20 mouse cellular contexts compared by ENCODE assay signal in genomic region chr15:12307114-12307513, GRCm38 (mm10). TPM values are rescaled to one million over a fixed set of nuclear protein-coding genes. Genes with fewer than 3 reads are reported as not detected.
DNase-seq lines count a peak whose midpoint lies in the region; ATAC-seq lines count a peak whose summit lies in the region.
"Had no signal": no experiment of that assay in that cellular context is flagged by ENCODE, and none has a peak within 500 bp of the region (broad histone marks: within the 10 kb centered on the region; RNA-seq: fewer than 3 reads in every experiment).

No protein-coding gene starts in this region.

- peaks cover 10% of the 10 kb centered on the region for H3K4me1 ChIP-seq in lung, embryonic 16.5 days (replicated peaks; ENCODE audit: control insufficient read depth, insufficient read depth, low read length)
- no peaks in the 10 kb centered on the region for H3K4me1 ChIP-seq in stomach, embryonic 14.5 days (ENCODE audit: control insufficient read depth, insufficient read depth, low read length)
- no peaks in the 10 kb centered on the region for H3K4me1 ChIP-seq in midbrain, embryonic 10.5 days
- H3K4me1 ChIP-seq: embryonic facial prominence, embryonic 12.5 days; neural tube, embryonic 13.5 days had no signal

- no peaks in the 10 kb centered on the region for H3K9me3 ChIP-seq in lung, embryonic 16.5 days (ENCODE audit: control insufficient read depth, low read length)
- no peaks in the 10 kb centered on the region for H3K9me3 ChIP-seq in stomach, embryonic 14.5 days (ENCODE audit: control insufficient read depth, low read depth, low read length)
- no peaks in the 10 kb centered on the region for H3K9me3 ChIP-seq in midbrain, embryonic 10.5 days (replicated peaks)
- H3K9me3 ChIP-seq: embryonic facial prominence, embryonic 12.5 days; G1E; hindbrain, embryonic 10.5 days; neural tube, embryonic 13.5 days had no signal

- peak; percentile 18; the same call in 1 of the 2 replicates for ATAC-seq in frontal cortex, adult (ENCODE audit: low TSS enrichment)
- ATAC-seq in lung, embryonic 16.5 days (ENCODE audit: low read depth) = no peak
- peak; percentile 28; the same call in 1 of the 2 replicates for ATAC-seq in granulocyte monocyte progenitor cell, adult 5-6 weeks (replicated peaks; ENCODE audit: poor library complexity, severe bottlenecking)
- 0 out of 2 replicates have a peak, but pooled peaks have one; percentile 40 for ATAC-seq in stomach, embryonic 14.5 days (ENCODE audit: insufficient number of reproducible peaks, insufficient read depth, low FRiP score, low read depth)
- ATAC-seq: forebrain, embryonic 16.5 days had no signal

- no peak overlapping the region for H3K4me3 ChIP-seq in lung, embryonic 16.5 days (ENCODE audit: low read length)
- H3K4me3 ChIP-seq in stomach, embryonic 14.5 days (ENCODE audit: low read depth, low read length) = no peak overlapping the region
- H3K4me3 ChIP-seq in midbrain, embryonic 10.5 days = no peak overlapping the region
- H3K4me3 ChIP-seq: embryonic facial prominence, embryonic 12.5 days; hindbrain, embryonic 10.5 days; neural tube, embryonic 13.5 days had no signal

- no peak overlapping the region for H3K9ac ChIP-seq in lung, embryonic 16.5 days (ENCODE audit: low read length)
- no peak overlapping the region for H3K9ac ChIP-seq in stomach, embryonic 14.5 days (replicated peaks; ENCODE audit: low read depth, low read length)
- H3K9ac ChIP-seq: embryonic facial prominence, embryonic 12.5 days; neural tube, embryonic 13.5 days had no signal

- no peaks in the 10 kb centered on the region for H3K36me3 ChIP-seq in lung, embryonic 16.5 days (ENCODE audit: control insufficient read depth, insufficient read depth, low read length)
- no peaks in the 10 kb centered on the region for H3K36me3 ChIP-seq in stomach, embryonic 14.5 days (ENCODE audit: control insufficient read depth, insufficient read depth, low read length)
- no peaks in the 10 kb centered on the region for H3K36me3 ChIP-seq in midbrain, embryonic 10.5 days
- H3K36me3 ChIP-seq: embryonic facial prominence, embryonic 12.5 days; G1E; hindbrain, embryonic 10.5 days; neural tube, embryonic 13.5 days had no signal

- H3K27me3 ChIP-seq in lung, embryonic 16.5 days (ENCODE audit: control insufficient read depth, insufficient read depth, low read depth, low read length) = no peaks in the 10 kb centered on the region
- no peaks in the 10 kb centered on the region for H3K27me3 ChIP-seq in stomach, embryonic 14.5 days (ENCODE audit: control insufficient read depth, insufficient read depth, low read length)
- H3K27me3 ChIP-seq in midbrain, embryonic 10.5 days (ENCODE audit: low read depth, poor library complexity, severe bottlenecking) = no peaks in the 10 kb centered on the region
- H3K27me3 ChIP-seq: embryonic facial prominence, embryonic 12.5 days; neural tube, embryonic 13.5 days had no signal

- 44% methylated on average over 4 of the region's 4 CpGs for WGBS in lung, embryonic 16.5 days
- WGBS in stomach, embryonic 14.5 days = 53% methylated on average over 4 of the region's 4 CpGs
- 79% methylated on average over 4 of the region's 4 CpGs for WGBS in midbrain, embryonic 10.5 days

- H3K27ac ChIP-seq in lung, embryonic 16.5 days (ENCODE audit: low read length) = peak overlapping the region; percentile 6; the same call in 1 of the 2 replicates
- no peak overlapping the region for H3K27ac ChIP-seq in stomach, embryonic 14.5 days (ENCODE audit: low read length)
- no peak overlapping the region for H3K27ac ChIP-seq in midbrain, embryonic 10.5 days (replicated peaks)
- H3K27ac ChIP-seq: embryonic facial prominence, embryonic 12.5 days; hindbrain, embryonic 10.5 days; neural tube, embryonic 13.5 days had no signal

- DNase-seq in frontal cortex, postnatal 14 days (ENCODE audit: low spot score in 2 of 2) = no peak
- no peak for DNase-seq in lung, postnatal 36 days
- no peak for DNase-seq in layer of hippocampus, adult 8-10 months (ENCODE audit: low spot score in 2 of 2)
- no peak for DNase-seq in midbrain, embryonic 10.5 days (ENCODE audit: low spot score)
- DNase-seq: cerebellum, adult 9-10 months; kidney, adult 9 months; kidney, postnatal 36 days; midbrain, embryonic 14.5 days; thymus, adult 2 months had no signal

- H3K4me2 ChIP-seq in lung, embryonic 16.5 days (ENCODE audit: low read depth, low read length) = no peak overlapping the region
- no peak overlapping the region for H3K4me2 ChIP-seq in stomach, embryonic 14.5 days (replicated peaks; ENCODE audit: low read depth, low read length)
- H3K4me2 ChIP-seq: embryonic facial prominence, embryonic 12.5 days; neural tube, embryonic 13.5 days had no signal

RNA-seq across cellular contexts. Expression of gene Golph3, which starts 14.1 kb away (rescaled TPM):
- 71.3 and 72.0 TPM in 2 replicates for polyA plus RNA-seq in lung, embryonic 16.5 days (2015; fragmentation: Nextera tagmentation; extraction: Ambion mirVana)
- total RNA-seq in granulocyte monocyte progenitor cell, adult 5-6 weeks (2014; fragmentation: Nextera tagmentation) = 64.1 and 73.3 TPM in 2 replicates
- 92.7 and 98.3 TPM in 2 replicates for total RNA-seq in granulocyte monocyte progenitor cell, adult 5-6 weeks (2017)
- 101 and 118 TPM in 2 replicates for polyA plus RNA-seq in stomach, embryonic 14.5 days (2014; fragmentation: Nextera tagmentation; extraction: Ambion mirVana)
- 10 to 100 TPM; 80.3 to 88.4 (median 83.4) TPM for total RNA-seq in layer of hippocampus, adult 8-10 months (2022)
- 69.0 and 73.3 TPM in 2 replicates for polyA plus RNA-seq in midbrain, embryonic 10.5 days (2016; fragmentation: Nextera tagmentation; extraction: Ambion mirVana)

RNA-seq across cellular contexts. Expression of gene 1810049J17Rik, which starts 14.6 kb away (rescaled TPM):
- 0.67 TPM in 1 of 2 replicates, not detected in the other for polyA plus RNA-seq in lung, embryonic 16.5 days (2015; fragmentation: Nextera tagmentation; extraction: Ambion mirVana)
- not detected in 2 replicates for total RNA-seq in granulocyte monocyte progenitor cell, adult 5-6 weeks (2014; fragmentation: Nextera tagmentation)
- total RNA-seq in granulocyte monocyte progenitor cell, adult 5-6 weeks (2017) = not detected in 2 replicates
- polyA plus RNA-seq in stomach, embryonic 14.5 days (2014; fragmentation: Nextera tagmentation; extraction: Ambion mirVana) = 1.2 and 2.1 TPM in 2 replicates
- 1 to 10 TPM in 1 of 4 experiments, not detected in 3; 1.6 TPM for total RNA-seq in layer of hippocampus, adult 8-10 months (2022)
- 0.58 TPM in 1 of 2 replicates, not detected in the other for polyA plus RNA-seq in midbrain, embryonic 10.5 days (2016; fragmentation: Nextera tagmentation; extraction: Ambion mirVana)
- polyA plus RNA-seq: cortical plate, adult 2 months; erythroblast, embryonic 14.5 days; forebrain, embryonic 16.5 days; thymus, adult 2 months had no signal
